Mouse (Mus musculus): ENCODE data around the gene Ppm1b. TPM values are rescaled to one million over a fixed set of nuclear protein-coding genes. Genes with fewer than 3 reads are reported as not detected.
A peak's percentile ranks its signal among the peaks of the same experiment; 100 is the strongest.

Ppm1b gene
- 51.9 and 63.1 TPM in 2 replicates for total RNA-seq (2014; rRNA removed)
- 52.9 and 54.7 TPM in 2 replicates for polyA plus RNA-seq (2015; fragmentation: Nextera tagmentation; extraction: Ambion mirVana)

DNA sequence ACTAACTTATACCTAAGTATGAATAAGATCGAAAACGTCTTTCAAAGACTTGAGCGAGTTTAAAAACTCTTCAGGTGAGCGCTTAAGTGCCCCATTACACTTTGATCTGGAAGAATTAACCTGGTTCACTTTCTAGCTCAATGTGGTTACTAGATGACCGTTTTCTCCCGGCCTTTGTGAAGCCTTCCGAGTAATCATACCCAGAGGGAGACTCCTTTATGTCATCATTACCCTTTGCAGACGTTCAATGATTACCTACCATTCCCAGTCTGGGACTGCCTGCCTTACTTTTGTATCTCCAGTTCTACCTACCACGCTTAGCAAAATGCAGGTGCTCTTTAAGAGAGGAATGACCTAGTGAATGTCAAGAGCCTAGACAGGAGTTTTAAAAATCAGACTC lies at the start of gene Ppm1b:
Ppm1b (plus strand) TSS at position 301 of the 400 bp plus-strand sequence.
- no peak for DNase-seq (ENCODE audit: low spot score)
- no peak for ATAC-seq (ENCODE audit: low FRiP score)
- peak within 1 kb of the TSS; percentile 36 for H3K4me3 ChIP-seq (ENCODE audit: low read depth, low read length)
- H3K9me3 ChIP-seq (ENCODE audit: low read length): no peaks in the 10 kb centered on the region
- WGBS: 30% methylated on average over 9 of the region's 9 CpGs
- H3K27me3 ChIP-seq (ENCODE audit: insufficient read depth, low read length): no peaks in the 10 kb centered on the region
- peak within 1 kb of the TSS; percentile 51 for H3K4me2 ChIP-seq (ENCODE audit: low read depth, low read length, poor library complexity, severe bottlenecking)
- H3K4me1 ChIP-seq (ENCODE audit: insufficient read depth, low read length): peaks cover 14% of the 10 kb centered on the region
- no peak for TF ChIP-seq CTCF (IDR thresholded peaks at IDR 0.05)
- H3K36me3 ChIP-seq (ENCODE audit: insufficient read depth, low read length): no peaks in the 10 kb centered on the region
- H3K9ac ChIP-seq (replicated peaks; ENCODE audit: low read length, poor library complexity, severe bottlenecking): peak within 1 kb of the TSS; percentile 37; the same call in 1 of the 2 replicates
- peak within 1 kb of the TSS; percentile 72 for H3K27ac ChIP-seq (ENCODE audit: low read depth, low read length)

GRCm38 (mm10) chr17:84921666-84922376 lies 34.7 kb upstream of the Ppm1b start:
- H3K27ac ChIP-seq (ENCODE audit: low read depth, low read length): no peak overlapping the region
- no peaks in the 10 kb centered on the region for H3K27me3 ChIP-seq (ENCODE audit: insufficient read depth, low read length)
- H3K4me3 ChIP-seq (ENCODE audit: low read depth, low read length): no peak overlapping the region
- TF ChIP-seq CTCF (IDR thresholded peaks at IDR 0.05): no peak
- no peaks in the 10 kb centered on the region for H3K36me3 ChIP-seq (ENCODE audit: insufficient read depth, low read length)
- no peak overlapping the region for H3K9ac ChIP-seq (replicated peaks; ENCODE audit: low read length, poor library complexity, severe bottlenecking)
- no peaks in the 10 kb centered on the region for H3K4me1 ChIP-seq (ENCODE audit: insufficient read depth, low read length)
- DNase-seq (ENCODE audit: low spot score): no peak
- H3K4me2 ChIP-seq (ENCODE audit: low read depth, low read length, poor library complexity, severe bottlenecking): no peak overlapping the region
- no peaks in the 10 kb centered on the region for H3K9me3 ChIP-seq (ENCODE audit: low read length)
- ATAC-seq (ENCODE audit: low FRiP score): no peak
- WGBS: 89% methylated on average over 19 of the region's 19 CpGs

DNA sequence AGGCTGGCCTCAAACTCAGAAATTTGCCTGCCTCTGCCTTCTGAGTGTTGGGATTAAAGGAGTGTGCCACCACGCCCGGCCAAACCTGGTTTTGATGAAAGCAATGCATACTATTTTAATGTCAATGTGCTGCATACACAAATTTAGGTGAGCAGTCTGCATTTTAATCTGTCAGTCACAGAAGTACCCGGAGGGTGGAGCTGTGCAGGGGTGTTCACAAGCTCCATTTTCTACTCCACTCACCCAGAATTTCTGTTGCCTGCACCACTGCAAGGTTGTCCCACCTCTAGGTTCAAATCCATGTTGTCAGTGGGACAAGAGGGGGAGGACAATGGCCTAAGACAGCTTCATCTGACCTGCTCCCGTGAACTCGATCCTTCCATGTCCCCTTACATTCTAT lies 31.8 kb upstream of the Ppm1b start:
- H3K27ac ChIP-seq (ENCODE audit: low read depth, low read length): no peak overlapping the region
- H3K4me2 ChIP-seq (ENCODE audit: low read depth, low read length, poor library complexity, severe bottlenecking): no peak overlapping the region
- TF ChIP-seq CTCF (IDR thresholded peaks at IDR 0.05): no peak
- H3K36me3 ChIP-seq (ENCODE audit: insufficient read depth, low read length): no peaks in the 10 kb centered on the region
- no peak overlapping the region for H3K4me3 ChIP-seq (ENCODE audit: low read depth, low read length)
- no peaks in the 10 kb centered on the region for H3K4me1 ChIP-seq (ENCODE audit: insufficient read depth, low read length)
- H3K27me3 ChIP-seq (ENCODE audit: insufficient read depth, low read length): no peaks in the 10 kb centered on the region
- H3K9me3 ChIP-seq (ENCODE audit: low read length): no peaks in the 10 kb centered on the region
- DNase-seq (ENCODE audit: low spot score) (no peak), ATAC-seq (ENCODE audit: low FRiP score) (no peak)
- 85% methylated on average over 5 of the region's 5 CpGs for WGBS
- H3K9ac ChIP-seq (replicated peaks; ENCODE audit: low read length, poor library complexity, severe bottlenecking): no peak overlapping the region

DNA sequence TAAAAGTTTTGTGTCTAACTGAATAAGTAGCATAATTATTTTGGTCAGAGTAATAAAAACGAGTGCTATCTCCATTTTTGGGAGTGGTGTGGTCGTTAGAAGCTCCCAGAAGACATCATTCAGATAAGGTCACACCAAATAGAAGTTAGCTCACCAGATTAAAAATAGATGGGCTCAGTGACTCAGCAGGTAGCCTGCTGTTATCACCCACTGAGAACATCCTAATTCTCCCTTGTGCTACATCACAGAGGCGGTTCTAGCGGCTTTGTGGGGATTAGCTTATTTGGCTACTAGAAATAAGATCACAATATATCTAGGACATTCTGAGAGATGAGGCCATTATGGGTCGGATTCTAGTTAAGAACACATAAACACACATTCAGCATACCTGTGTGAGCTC lies 30.3 kb upstream of the Ppm1b start:
- no peaks in the 10 kb centered on the region for H3K36me3 ChIP-seq (ENCODE audit: insufficient read depth, low read length)
- ATAC-seq (ENCODE audit: low FRiP score) (no peak), DNase-seq (ENCODE audit: low spot score) (no peak)
- H3K9me3 ChIP-seq (ENCODE audit: low read length): no peaks in the 10 kb centered on the region
- no peak overlapping the region for H3K4me2 ChIP-seq (ENCODE audit: low read depth, low read length, poor library complexity, severe bottlenecking)
- H3K9ac ChIP-seq (replicated peaks; ENCODE audit: low read length, poor library complexity, severe bottlenecking): no peak overlapping the region
- no peaks in the 10 kb centered on the region for H3K4me1 ChIP-seq (ENCODE audit: insufficient read depth, low read length)
- H3K27me3 ChIP-seq (ENCODE audit: insufficient read depth, low read length): no peaks in the 10 kb centered on the region
- H3K27ac ChIP-seq (ENCODE audit: low read depth, low read length): no peak overlapping the region
- H3K4me3 ChIP-seq (ENCODE audit: low read depth, low read length): no peak overlapping the region
- TF ChIP-seq CTCF (IDR thresholded peaks at IDR 0.05): no peak
- WGBS: 38% methylated on average over 5 of the region's 5 CpGs

GRCm38 (mm10) chr17:84927580-84927979 lies 29.0 kb upstream of the Ppm1b start:
- Histone ChIP-seq H3K9me3 (ENCODE audit: low read length) (no peaks in the 10 kb centered on the region), H3K4me2 (ENCODE audit: low read depth, low read length, poor library complexity, severe bottlenecking) (no peak overlapping the region), H3K27me3 (ENCODE audit: insufficient read depth, low read length) (no peaks in the 10 kb centered on the region), H3K4me1 (ENCODE audit: insufficient read depth, low read length) (no peaks in the 10 kb centered on the region), H3K4me3 (ENCODE audit: low read depth, low read length) (no peak overlapping the region), H3K27ac (ENCODE audit: low read depth, low read length) (no peak overlapping the region), H3K36me3 (ENCODE audit: insufficient read depth, low read length) (no peaks in the 10 kb centered on the region), H3K9ac (replicated peaks; ENCODE audit: low read length, poor library complexity, severe bottlenecking) (no peak overlapping the region)
- no peak for ATAC-seq (ENCODE audit: low FRiP score)
- 74% methylated on average over 5 of the region's 5 CpGs for WGBS
- no peak for TF ChIP-seq CTCF (IDR thresholded peaks at IDR 0.05)
- no peak for DNase-seq (ENCODE audit: low spot score)

DNA sequence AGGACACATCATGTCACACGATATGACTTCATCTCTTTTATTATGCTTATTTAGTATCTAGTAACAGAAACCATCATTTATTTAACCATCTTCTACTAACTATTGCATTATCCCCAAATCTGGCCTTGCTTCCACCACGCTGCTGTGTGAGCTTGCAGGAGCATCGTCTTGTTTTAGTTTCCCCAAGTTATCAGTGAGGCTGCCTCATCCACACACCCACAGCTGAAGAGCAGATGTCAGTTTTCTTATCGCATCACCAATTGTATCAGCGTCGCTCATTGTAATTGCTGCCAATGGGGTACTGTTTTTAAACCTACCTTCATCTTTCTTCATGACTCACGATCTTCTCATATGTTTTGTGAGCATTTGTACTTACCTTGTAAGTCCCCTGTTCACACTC lies 23.6 kb upstream of the Ppm1b start:
- no peak overlapping the region for H3K4me2 ChIP-seq (ENCODE audit: low read depth, low read length, poor library complexity, severe bottlenecking)
- peaks cover 3% of the 10 kb centered on the region; the same call in 1 of the 2 replicates for H3K4me1 ChIP-seq (ENCODE audit: insufficient read depth, low read length)
- ATAC-seq (ENCODE audit: low FRiP score) (no peak), DNase-seq (ENCODE audit: low spot score) (no peak)
- no peak for TF ChIP-seq CTCF (IDR thresholded peaks at IDR 0.05)
- H3K27ac ChIP-seq (ENCODE audit: low read depth, low read length): no peak overlapping the region
- H3K9ac ChIP-seq (replicated peaks; ENCODE audit: low read length, poor library complexity, severe bottlenecking): no peak overlapping the region
- no peaks in the 10 kb centered on the region for H3K36me3 ChIP-seq (ENCODE audit: insufficient read depth, low read length)
- no peaks in the 10 kb centered on the region for H3K27me3 ChIP-seq (ENCODE audit: insufficient read depth, low read length)
- no peaks in the 10 kb centered on the region for H3K9me3 ChIP-seq (ENCODE audit: low read length)
- 95% methylated on average over 7 of the region's 7 CpGs for WGBS
- H3K4me3 ChIP-seq (ENCODE audit: low read depth, low read length): no peak overlapping the region

Measured in midbrain, postnatal 0 days (tissue).